Mouse (Mus musculus): ENCODE data around the gene H2-Ab1.
"Not testable (repeated sequence)": the region's sequence is repeated elsewhere in the genome, so short reads cannot be mapped to it uniquely, and the experiment has no call there.

The H2-Ab1 gene

DNA sequence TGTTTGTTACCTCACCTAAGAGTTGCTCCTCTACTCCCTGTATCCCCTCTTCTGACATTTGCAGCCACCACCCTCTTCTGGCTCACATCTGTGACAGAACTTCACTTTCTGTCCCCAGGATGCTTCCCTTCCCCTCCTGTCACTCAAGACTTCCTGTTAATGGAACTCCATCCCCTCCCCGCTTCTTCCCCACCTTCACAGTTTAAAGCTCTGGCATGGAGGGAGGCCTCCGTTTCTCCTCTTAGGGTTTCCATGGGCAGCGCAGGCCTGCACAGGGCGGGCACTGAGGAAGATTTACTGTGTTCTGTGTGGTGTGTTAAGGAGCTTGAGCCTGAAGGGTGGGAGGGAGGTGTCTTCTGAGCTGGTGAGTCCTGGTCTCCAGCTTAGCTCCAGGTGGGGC, 50.7 kb downstream of the H2-Ab1 start:
- no peak for DNase-seq (ENCODE audit: low read depth, low spot score)

DNA sequence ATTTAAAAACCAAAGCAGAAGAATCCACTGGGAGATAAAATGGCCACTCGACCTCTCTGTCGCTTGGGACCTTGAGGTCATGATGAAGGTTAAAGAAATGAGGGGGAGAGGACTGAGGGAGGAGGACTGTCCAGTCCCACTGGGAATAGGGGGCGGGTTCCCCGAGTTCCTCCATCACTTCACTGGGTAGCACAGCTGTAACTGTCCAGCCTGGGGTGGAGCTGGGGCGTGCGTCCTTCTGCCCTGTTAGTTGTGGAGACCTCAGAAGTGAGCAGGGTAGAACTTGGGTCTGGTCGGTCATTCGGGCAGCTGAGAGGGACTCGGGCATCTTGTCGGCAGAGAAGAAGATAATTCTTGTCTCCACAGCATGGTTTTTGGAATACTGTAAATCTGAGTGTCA, 51.7 kb downstream of the H2-Ab1 start:
- DNase-seq (ENCODE audit: low read depth, low spot score), result no peak

DNA sequence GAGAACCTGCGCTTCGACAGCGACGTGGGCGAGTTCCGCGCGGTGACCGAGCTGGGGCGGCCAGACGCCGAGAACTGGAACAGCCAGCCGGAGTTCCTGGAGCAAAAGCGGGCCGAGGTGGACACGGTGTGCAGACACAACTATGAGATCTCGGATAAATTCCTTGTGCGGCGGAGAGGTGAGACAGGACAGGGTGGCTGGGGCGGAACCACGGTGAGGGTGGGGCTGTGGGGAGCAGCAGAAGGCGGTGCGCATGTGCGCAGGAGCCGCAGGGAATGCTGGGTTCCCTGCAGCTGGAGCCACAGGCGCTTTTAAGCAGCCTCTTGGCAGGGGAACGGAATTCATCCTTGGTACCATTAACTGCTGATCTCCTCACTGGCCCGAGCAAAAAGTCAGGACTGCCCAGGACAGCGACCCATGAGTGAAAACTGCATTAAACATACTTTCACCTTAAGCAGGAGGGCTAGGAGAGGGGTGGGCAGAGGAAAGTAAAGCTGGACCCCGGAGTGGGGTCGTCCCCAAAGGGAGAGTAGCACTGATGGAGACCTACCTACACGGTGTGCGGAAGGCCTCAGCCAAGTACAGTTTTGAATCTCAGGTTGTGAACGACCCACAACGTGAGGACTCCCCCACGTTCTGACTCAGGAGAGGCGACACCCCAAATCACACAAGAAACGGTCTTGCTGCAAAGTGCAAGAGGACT, 52.3 kb downstream of the H2-Ab1 start:
- DNase-seq (ENCODE audit: low read depth, low spot score), result peak; percentile 76

DNA sequence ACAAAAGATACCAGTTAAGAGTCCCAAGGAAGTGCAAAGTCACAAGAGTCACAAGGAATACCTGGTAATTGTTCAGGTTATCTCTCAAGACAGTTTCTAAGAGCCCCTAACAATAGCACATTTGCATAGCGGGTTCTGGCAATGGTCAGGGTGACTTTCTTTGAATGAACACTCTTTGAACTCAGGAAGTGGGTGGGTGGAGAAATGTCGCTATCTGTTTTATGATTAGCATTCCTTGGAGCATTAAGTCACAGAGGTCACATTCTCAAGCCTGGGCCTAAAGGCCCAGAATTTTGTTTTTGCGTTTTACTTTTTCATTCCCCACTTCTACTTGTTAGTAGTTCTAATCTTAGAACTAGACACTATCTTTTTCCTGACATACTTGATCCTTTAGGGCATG, 53.0 kb downstream of the H2-Ab1 start:
- not testable (repeated sequence) for DNase-seq (ENCODE audit: low read depth, low spot score)

DNA sequence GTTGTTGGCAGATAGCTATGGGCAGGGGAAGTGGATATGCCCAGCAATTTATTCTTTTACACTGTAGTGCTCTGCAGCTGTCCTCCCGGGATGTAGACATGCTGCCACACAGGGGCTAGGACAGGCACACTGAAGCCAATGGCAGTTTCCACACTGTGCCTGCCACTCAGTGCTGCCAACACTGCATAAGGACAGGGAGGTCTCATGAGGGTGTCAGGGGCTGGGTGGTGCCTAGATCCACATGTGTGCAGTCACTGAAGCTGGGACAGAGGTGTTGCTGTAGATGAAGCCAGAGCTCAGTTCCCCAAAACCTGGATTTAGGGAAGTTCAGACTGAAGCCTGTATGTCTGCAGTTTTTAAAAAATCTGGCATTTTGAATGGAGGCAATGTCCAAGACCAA, 54.7 kb downstream of the H2-Ab1 start:
- no peak for DNase-seq (ENCODE audit: low read depth, low spot score)

DNA sequence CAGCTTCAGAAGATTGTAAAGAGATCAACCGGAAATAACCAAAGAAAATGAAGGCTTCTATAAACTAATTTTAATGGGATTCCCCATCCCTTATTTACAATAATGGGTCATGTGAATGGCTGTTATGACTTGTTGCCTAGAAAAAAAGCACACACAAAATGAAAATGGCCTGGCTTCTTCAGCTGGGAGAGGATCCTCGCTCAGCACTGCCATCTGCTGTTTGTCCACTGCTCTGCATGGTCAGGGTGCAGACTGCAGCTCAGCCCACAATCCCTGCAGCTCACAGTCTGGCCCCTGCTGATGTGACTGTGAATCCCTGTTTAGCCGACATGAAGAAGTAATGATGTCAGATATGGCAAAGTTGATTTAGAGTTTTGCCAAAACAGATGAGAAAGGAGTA, 55.9 kb downstream of the H2-Ab1 start:
- peak; percentile 77 for DNase-seq (ENCODE audit: low read depth, low spot score)

DNA sequence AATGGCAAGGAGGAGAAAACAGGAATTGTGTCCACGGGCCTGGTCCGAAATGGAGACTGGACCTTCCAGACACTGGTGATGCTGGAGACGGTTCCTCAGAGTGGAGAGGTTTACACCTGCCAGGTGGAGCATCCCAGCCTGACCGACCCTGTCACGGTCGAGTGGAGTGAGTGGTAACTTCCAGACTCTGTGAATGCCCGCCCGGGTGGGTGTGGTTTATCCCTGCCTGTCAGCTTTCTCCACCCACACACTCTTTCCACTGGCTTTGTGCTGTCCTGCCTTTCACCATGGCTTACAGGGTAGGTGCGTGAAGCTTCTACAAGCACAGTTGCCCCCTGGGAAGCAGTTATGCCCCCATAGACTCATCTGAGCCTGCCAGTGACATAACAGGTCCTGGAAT, 56.8 kb downstream of the H2-Ab1 start:
- no peak for DNase-seq (ENCODE audit: low read depth, low spot score)

DNA sequence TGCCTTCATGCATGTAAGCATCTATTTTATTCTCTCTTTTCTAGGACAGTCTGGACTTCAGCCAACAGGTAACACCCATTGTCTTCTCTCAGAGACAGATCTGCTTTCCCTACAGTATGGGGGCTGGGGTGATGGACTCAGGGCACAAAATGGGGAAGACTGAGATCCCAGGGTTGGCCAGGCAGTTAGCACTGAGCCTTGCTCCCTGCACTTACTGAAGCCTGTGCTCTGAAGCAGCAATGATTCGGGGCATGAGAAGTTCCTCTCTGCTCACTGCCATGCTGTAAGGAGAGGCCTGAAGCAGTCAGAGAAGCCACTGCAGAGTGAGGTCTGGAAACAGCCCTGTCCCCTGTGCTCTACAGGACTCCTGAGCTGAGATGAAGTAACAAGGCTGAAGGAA, 58.0 kb downstream of the H2-Ab1 start:
- no peak for DNase-seq (ENCODE audit: low read depth, low spot score)

DNA sequence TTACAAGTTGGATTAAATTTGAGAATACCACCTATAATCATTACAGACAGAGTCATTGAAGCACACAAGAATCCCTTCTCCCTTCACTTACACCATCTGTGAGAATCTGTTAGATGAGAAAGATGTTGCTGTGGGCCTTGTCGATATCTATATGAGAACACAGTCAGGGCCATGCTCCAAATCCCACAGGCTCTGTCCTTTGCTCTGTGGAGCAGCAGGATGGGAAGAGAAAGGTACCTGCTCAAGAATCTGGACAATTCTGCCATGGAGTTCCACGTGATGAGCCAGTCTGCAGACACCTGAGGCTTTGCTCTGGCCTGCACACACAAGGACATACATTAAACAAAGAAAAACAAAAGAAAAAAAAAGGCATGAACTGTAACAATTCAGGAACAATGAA, 59.2 kb downstream of the H2-Ab1 start:
- DNase-seq (ENCODE audit: low read depth, low spot score), result no peak

DNA sequence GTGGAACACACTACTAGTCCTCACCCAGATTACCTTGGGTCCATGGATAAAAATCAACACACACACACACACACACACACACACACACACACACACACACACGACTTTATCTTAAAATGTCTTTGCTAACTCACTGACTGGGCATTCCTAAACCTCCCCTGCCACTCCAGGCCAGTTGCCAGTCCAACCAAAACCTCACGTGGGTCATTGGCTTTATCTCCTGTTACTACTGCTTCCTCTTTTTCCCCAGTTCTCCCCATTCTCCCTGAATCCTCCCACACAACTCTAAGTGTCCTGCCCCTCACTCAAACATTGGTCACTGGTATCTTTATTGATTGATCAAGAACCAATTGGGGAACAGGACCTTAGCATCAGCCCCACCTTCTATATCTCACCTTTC, 59.8 kb downstream of the H2-Ab1 start:
- DNase-seq (ENCODE audit: low read depth, low spot score), result no peak
